Mouse (Mus musculus) ovary, adult 2 months (tissue): ENCODE results near the gene A4gnt. TPM values are rescaled to one million over a fixed set of nuclear protein-coding genes. Genes with fewer than 3 reads are reported as not detected.

ENCODE experiments used
- polyA plus RNA-seq: library from polyadenylated mRNA; depleted of rRNA; stranded (reverse); fragments of >200 nt; gene quantifications from 2 replicates; pipeline ENCODE4 v1.2.3, GENCODE M21; 2012; rRNA removed

A4gnt gene
- not detected in 2 replicates for polyA plus RNA-seq

DNA sequence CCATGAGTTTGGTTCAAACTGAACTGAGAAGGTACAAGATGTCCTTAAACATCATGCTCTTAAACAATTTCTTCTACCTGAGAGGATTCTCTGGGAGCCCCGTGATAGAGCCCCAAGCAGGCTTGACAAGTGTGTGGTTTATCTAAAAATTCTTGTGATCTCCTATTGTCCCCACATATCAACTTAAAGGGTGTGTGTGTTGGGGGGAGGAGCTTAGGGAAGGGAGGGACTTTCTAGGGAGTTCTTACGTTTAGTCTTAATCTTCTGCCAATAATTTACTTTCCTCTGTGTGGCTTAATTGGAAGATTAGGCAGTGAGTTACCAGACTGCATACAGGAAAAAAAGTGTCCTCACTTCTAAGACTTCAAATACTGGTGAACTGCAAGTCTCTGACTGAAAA is at the start of gene A4gnt:
Gene A4gnt (plus strand): TSS at position 301 of the 400 bp plus-strand sequence.

DNA sequence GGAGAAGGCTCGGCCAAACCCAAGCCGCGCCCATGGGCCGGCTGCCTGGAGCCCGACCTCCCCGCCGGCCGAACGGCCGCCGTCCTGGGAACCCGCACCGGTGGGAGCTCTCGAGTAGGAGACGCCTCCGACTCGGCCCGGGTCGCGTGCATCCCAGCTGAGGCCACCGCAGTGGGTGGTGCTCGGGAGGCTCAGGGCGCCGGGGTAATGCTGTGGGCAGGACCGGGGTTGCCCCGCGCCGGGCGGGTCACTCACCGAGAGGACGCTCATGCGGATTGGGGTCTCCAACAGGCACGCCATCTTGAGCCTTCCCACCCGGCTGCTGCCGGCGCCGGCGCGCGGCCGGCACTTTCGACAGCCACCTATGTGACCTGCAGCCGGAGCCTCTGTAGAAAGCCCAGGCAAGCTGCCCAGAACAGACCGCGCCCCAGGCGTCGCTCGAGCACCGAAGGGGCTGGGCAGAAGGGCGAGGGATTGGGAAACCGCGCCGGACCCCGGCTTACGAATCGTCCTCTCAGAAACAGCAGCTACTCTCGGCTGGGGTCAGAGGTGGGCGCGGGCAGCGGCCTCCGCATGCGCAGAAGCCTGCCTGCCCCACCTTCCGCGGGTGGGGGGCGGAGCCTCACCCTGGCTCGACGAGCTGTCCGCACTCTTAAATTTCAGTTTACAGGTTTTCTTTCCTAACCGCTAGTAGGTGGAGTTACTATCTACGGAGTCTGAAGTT is 43.8 kb upstream of the A4gnt start, which contains the start of gene Armc8:
Gene Armc8 (minus strand): TSS at position 553 of the 724 bp plus-strand sequence.

DNA sequence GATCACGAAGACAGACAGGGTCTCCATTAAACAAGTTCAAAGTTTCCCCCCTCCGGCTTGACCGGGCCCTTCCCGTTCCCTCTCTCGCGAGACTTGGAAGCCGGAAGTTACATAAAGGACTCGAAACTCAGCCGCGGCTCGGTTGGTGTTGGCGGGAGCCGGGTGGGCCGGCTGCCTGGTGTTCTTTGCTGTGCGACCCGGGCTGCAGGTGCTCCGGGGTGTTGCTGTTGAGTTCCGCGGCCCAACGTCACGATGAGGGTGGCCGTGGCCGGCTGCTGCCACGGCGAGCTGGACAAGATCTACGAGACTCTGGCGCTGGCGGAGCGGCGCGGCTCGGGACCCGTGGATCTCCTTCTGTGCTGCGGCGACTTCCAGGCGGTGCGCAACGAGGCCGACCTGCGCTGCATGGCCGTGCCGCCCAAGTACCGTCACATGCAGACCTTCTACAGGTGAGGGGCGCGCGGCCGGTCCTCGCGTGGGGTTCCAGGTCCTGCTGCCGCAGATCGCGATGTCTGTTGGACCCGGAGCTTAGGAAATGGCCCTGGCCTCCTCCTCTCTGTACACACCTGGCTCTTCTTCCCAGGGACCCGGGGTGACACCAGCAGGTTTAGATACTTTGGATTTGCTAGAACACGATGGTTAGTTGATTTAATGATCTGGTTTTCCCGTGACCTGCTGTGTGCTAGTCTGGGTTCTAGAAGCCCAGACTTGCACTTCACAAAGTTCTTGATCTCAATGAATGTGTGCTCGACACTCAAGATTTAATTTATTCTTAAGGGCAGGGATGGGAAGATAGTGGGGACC is 36.4 kb upstream of the A4gnt start, which contains the start of gene Dbr1:
Gene Dbr1 (plus strand): TSS at position 123 of the 804 bp plus-strand sequence.

DNA sequence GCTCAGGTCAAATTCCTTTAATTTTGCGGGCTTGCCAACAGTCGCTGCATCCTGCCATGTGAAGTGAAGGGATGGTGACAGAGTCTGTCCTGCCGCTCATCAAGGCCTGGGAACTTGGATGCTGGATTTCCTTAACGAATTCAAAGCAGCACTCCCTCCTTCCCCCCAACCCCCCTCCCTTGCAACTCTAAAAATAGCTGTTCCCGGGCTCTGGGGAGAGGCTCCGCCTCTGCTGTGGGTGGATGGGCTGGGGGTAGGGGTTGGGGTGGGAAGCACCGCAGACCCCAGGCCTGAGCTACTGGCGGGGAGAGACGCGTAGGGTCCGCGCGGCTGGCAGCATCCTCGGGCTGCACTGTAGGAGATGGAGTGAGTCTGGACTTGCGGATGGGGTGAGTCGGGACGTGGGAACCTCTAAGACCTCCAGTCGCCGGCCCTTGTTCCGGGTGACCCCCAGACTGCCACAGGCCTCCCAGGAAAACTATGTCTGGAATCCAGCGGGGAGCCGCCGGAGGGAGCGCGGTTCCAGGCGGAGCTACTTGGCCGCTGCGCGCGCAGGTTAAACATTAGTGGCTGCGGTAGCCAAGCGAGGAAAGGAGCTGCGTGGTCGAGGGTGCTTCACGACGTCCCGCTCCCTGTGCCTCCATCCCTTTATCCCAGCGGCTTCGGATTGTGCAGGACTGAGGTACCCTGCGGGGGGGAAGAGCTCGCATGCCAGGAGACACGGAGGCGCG is 17.1 kb downstream of the A4gnt start, which contains the start of gene Dzip1l:
Gene Dzip1l (plus strand): TSS at position 216 of the 731 bp plus-strand sequence.

Other genes starting within 250 kb of the A4gnt start
- gene Mras, start 175.1 kb upstream of the A4gnt start, polyA plus RNA-seq: 58.6 and 76.4 TPM in 2 replicates
- 9.5 and 12.6 TPM in 2 replicates for gene Nme9, start 161.0 kb upstream of the A4gnt start, polyA plus RNA-seq
- 9.6 and 12.5 TPM in 2 replicates for gene Armc8, start 43.6 kb upstream of the A4gnt start, polyA plus RNA-seq
- 17.0 and 17.1 TPM in 2 replicates for gene Dbr1, start 36.7 kb upstream of the A4gnt start, polyA plus RNA-seq
- gene Dzip1l, start 17.0 kb downstream of the A4gnt start, polyA plus RNA-seq: 5.5 and 6.2 TPM in 2 replicates
- gene Cldn18, start 104.8 kb downstream of the A4gnt start, polyA plus RNA-seq: 2.0 and 3.6 TPM in 2 replicates